Mouse (Mus musculus) right cerebral cortex, adult 2 months (tissue): ENCODE data around the gene Mrpl20.

Experiments used
- DNase-seq, 2 experiments: peaks; one replicate each; pipeline ENCODE4 v3.0.0; 2021 to 2022; ENCODE audit warnings: low spot score in 2 of 2

The Mrpl20 gene

GRCm38 (mm10) chr4:155854991-155855390 lies 52.3 kb downstream of the Mrpl20 start:
- DNase-seq = no peak

- DNase-seq = no peak
Observed at GRCm38 (mm10) chr4:155856071-155856470, 53.4 kb downstream of the Mrpl20 start.

- DNase-seq = no peak
Observed at GRCm38 (mm10) chr4:155856881-155857280, 54.2 kb downstream of the Mrpl20 start.

- DNase-seq = no peak
Observed at GRCm38 (mm10) chr4:155859318-155859717, 56.6 kb downstream of the Mrpl20 start.
